Mouse (Mus musculus): Measurements from ENCODE around the gene Lrrc56. TPM values are rescaled to one million over a fixed set of nuclear protein-coding genes. Genes with fewer than 3 reads are reported as not detected.

Lrrc56 gene
- total RNA-seq (2021), result 1 to 10 TPM; 1.4 to 2.5 TPM
- long read RNA-seq, experiment 1, partial matches to known transcripts, result 0 of 1 reads
- long read RNA-seq, experiment 1, other reads (novel, unspliced or antisense), result 1 of 1 reads
- long read RNA-seq, experiment 2, partial matches to known transcripts, result 0 of 3 reads
- long read RNA-seq, experiment 2, other reads (novel, unspliced or antisense), result 1 of 3 reads

- DNase-seq, result peak; percentile 97
Measured at GRCm38 (mm10) chr7:141193948-141194347, at the start of gene Lrrc56, which contains the start of gene Hras. Gene Lrrc56 (plus strand): TSS chr7:141194157. Gene Hras (minus strand): TSS chr7:141194005.

DNA sequence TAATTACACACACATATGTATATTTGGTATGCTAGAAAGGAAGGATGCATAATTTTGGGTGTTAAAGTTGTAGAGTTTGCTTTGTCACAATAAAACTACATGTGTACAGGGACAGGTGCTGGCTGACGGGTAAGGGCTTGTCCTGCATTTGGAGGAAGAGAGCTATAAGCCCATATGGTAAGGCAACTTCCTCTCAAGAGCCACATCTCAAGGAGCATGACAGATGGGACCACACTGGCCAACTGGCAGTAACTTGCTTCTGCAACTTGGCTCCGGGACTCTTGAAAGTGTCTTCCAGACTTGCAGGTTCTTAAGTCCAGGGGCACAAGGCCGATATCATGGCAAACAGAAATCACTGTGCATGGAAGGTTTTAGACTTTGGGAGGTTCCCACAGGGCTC is 49.3 kb upstream of the Lrrc56 start:
- DNase-seq, result no peak

GRCm38 (mm10) chr7:141145403-141145802 is 48.6 kb upstream of the Lrrc56 start:
- no peak for DNase-seq

- DNase-seq, result no peak
Measured at GRCm38 (mm10) chr7:141146043-141146595, 47.8 kb upstream of the Lrrc56 start.

GRCm38 (mm10) chr7:141147044-141147443 is 46.9 kb upstream of the Lrrc56 start:
- DNase-seq, result no peak

DNA sequence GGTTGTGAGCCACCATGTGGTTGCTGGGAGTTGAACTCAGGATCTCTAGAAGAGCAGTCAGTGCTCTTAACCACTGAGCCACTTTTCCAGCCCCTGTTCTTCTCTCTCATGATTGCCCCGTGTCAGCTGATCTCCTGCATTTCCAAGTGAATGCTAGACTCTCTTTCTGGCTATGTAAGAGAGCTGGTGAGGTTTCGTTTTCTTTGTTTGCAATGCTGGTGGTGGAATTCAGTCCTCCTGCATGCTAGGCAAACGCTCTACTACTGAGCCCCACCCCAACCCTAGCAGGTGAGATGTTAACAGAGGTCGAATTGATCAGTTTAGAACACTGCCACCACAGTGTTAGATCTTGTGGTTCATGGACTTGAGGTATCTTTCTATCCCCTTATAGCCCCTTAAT is 45.3 kb upstream of the Lrrc56 start:
- DNase-seq, result no peak

DNA sequence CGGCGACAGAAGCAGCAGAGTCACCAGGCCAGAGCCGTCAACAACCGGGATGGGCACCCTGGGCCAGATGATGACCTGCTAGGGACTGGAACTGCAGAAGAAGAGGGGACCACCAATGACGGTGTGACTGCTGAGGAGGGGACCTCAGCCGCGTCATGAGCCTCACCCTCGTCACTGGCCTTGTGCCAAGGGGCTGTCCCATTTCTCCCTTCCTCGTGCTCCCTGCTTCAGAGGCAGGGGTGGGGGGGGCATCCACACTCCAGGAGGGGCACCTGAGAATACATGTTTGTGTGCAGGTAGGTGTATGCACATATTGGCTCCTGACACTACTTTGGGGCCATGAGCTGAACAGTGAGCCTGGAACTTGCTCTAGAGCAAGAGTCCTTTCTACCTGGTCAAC is 38.6 kb upstream of the Lrrc56 start:
- no peak for DNase-seq

GRCm38 (mm10) chr7:141164397-141164796 is 29.6 kb upstream of the Lrrc56 start:
- DNase-seq, result no peak

GRCm38 (mm10) chr7:141164850-141165249 is 29.1 kb upstream of the Lrrc56 start:
- no peak for DNase-seq

- DNase-seq, result peak; percentile 36
Measured at GRCm38 (mm10) chr7:141167901-141168517, 25.9 kb upstream of the Lrrc56 start.

DNA sequence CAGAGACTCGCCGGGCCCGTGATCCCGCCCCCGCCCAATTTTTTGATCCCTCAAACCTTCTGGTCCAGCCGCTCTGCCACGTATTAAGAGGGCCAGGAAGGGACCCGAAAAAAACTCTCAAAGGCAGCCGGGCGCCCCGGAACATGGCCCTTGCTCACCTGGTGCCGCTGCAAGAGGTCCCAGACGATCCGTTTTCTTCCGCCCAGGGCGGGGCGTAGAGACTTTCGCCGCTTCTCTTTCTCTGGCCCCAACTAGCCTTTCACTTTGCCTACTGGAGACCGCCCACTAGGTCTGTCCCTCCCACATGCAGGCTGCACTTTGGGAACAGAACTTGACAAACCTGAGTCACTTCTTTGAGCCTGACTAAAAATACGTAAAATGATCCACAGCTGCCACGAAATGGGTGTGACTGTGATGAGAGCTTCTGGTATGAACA is 25.4 kb upstream of the Lrrc56 start:
- peak; percentile 63 for DNase-seq

DNA sequence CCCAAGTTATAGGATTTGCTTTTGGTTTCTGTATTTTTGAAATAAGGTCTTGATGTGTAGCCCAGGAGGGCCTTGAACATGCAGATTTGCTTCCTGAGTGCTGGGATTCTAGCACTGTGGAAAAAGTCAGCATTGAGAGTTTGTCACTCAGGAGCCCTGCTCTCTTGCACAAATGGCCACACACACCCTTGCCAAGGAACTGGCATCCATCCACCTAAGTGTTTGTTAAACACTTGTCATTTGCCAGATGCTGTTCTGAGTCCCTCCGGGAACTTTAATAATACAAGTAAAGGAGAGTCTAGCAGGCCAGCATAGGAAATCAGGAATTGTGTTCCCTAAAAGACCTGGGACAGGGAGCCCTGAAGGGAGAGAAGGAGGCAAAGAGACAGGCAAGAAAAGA is 24.7 kb upstream of the Lrrc56 start:
- no peak for DNase-seq

DNA sequence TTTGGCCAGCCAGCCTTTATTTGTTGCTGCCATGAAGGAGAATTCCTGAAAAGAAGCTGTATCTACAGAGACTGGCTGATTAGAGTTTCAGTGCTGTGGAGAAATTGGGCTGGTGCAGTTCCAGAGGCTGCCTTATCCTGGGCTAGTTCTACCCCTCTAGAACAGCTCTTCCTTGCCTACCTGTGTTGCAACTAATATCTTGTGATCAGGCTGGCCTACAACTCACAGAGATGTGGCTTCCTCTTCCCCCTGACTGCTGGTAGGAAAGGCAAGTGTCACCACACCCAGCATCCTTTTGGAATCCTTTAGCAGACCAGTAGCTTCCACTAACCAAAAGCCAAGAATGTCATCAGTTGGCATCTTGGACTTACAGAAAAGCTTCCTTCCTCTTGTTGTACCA is 24.1 kb upstream of the Lrrc56 start:
- no peak for DNase-seq

DNA sequence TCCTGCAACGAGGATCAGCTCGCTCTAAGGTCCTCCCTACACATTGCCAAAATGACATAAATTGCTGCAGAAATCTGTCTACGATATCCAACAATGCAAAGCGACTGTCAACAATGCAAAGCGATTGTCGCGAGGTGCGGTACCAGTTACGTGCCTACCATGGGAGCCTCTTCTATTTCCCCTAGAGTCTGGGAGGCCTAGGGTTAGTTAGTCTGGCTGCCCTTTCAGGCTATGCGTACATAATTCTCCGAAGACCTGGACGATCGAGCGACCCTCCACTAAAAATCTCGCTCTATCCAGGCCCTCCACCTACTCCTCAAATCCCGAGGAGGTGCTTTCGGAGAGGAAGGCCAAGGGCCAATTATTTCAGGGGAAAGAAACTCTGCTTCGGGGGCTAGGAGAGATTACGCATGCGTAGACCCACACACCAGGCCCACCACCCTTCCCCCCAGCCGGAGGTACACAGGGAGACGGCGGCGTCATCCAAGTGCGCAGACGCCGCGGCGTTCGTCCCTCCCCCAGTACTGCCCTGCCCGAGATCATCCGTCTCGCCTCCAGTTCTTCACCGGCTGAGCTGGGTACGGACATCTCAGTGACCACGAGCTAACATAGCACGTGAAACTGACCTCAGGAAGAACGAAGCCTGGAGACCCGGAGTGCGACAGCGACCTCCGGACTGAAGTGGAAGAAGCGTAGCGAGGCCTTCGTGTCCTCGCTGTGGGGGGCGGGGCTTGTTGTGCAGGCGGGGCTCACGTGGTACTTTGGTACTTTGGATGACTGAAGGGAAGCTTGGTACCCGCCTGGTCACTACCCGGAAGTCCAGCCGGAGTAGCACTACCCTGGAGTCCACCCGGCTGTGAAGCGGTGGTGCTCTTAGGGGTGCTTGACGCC is 21.6 kb upstream of the Lrrc56 start, which contains the start of gene Rnh1:
TSS of gene Rnh1 (minus strand) at position 742 of the 891 bp plus-strand sequence.
- DNase-seq, result peak; percentile 92

GRCm38 (mm10) chr7:141173323-141173850 is 20.6 kb upstream of the Lrrc56 start:
- no peak for DNase-seq

DNA sequence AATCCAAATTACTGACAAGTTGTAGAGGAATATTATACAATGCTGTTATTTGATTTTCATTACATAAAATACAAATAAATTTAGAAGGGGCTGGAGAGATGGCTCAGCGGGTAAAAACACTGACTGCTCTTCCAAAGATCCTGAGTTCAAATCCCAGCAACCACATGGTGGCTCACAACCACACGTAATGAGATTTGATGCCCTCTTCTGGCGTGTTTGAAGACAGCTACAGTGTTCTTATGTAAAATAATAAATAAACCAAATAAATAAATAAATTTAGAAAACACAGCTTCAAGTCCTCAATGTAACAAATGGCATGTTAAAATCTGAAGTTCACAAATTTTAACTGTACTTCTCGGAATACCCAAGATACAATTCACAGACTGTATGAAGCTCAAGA is 18.9 kb upstream of the Lrrc56 start:
- no peak for DNase-seq

DNA sequence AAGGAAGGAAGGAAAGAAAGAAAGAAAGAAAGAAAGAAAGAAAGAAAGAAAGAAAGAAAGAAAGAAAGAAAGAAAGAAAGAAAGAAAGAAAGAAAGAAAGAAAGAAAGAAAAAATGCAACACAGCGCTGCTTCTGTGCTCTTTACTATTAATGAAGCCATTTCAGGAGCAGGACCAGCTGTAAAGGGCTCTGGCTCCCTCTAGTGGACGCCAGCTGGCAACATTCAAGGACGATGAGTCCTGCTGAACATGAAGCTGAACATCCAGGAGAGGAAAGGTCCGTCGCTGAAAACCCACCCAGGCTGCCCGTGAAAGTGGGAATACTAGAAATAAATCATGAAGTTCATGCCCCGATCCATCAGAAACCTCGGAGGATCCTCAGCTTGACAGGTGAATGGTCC is 17.8 kb upstream of the Lrrc56 start:
- DNase-seq, result peak; percentile 71

GRCm38 (mm10) chr7:141188194-141188593 is 5.8 kb upstream of the Lrrc56 start:
- DNase-seq, result no peak

GRCm38 (mm10) chr7:141188733-141189132 is 5.2 kb upstream of the Lrrc56 start:
- no peak for DNase-seq

DNA sequence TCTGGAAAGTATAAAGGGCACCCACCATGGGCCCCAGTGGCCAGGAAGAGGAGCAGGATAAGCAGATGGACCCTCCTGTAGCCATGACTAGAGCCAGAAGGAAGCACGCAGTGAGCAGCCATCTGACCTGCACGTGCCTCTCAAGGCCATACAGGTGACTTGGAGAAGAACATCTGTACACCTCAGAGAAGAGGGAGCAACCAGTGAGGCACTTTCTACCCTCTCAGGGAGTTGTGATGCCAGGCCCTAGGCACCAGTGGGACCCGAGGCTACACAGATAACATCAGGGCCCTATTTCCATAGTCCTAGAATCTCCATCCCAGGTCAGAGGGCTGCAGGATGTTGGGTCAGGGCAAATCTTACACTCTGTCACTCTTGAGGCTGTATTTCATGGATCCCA is 3.7 kb upstream of the Lrrc56 start:
- no peak for DNase-seq

DNA sequence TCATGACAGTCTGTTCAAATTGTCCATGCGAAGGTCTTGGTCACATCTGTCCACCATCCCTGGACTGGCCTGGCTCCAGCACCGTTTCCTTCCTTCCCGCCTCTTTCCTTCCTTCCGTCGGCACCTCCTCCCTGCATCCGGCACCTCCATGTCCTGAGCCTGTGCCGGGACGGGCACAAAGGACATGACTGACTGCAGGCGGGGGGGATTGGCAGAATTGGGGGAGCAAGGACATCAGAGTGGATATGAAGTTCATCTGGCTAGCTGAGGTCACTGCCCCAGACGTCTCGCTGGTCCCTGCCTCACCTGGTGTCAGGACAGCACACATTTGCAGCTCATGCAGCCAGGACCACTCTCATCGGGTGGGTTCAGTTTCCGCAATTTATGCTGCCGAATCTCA is 2.9 kb upstream of the Lrrc56 start:
- DNase-seq, result no peak
